ENCODE assay signal across 11 mouse cellular contexts in genomic region chr7:143900667-143901066, GRCm38 (mm10). TPM values are rescaled to one million over a fixed set of nuclear protein-coding genes. Genes with fewer than 3 reads are reported as not detected.
DNase-seq lines count a peak whose midpoint lies in the region; ATAC-seq and TF ChIP-seq lines count a peak whose summit lies in the region.
"Had no signal": no experiment of that assay in that cellular context is flagged by ENCODE, and none has a peak within 500 bp of the region (broad histone marks: within the 10 kb centered on the region; RNA-seq: fewer than 3 reads in every experiment).

No protein-coding gene starts in this region.

- intact Hi-C loops in heart, postnatal 25 days (cut with DNase I): no loop called here

- H3K27ac ChIP-seq in heart, postnatal 0 days (ENCODE audit: low read depth): no peak overlapping the region
- no peak overlapping the region for H3K27ac ChIP-seq in midbrain, embryonic 14.5 days (replicated peaks; ENCODE audit: low read depth, low read length)
- no peak overlapping the region for H3K27ac ChIP-seq in midbrain, embryonic 10.5 days (replicated peaks)
- no peak overlapping the region for H3K27ac ChIP-seq in midbrain, embryonic 13.5 days

- no peaks in the 10 kb centered on the region for H3K4me1 ChIP-seq in heart, postnatal 0 days (ENCODE audit: control insufficient read depth, insufficient read depth)
- no peaks in the 10 kb centered on the region for H3K4me1 ChIP-seq in midbrain, embryonic 14.5 days (ENCODE audit: control insufficient read depth, insufficient read depth, low read length)
- H3K4me1 ChIP-seq in midbrain, embryonic 10.5 days: 0 out of 2 replicates have a peak, but pooled peaks cover 5% of the 10 kb centered on the region
- no peaks in the 10 kb centered on the region for H3K4me1 ChIP-seq in midbrain, embryonic 13.5 days (replicated peaks)

- H3K27me3 ChIP-seq in heart, postnatal 0 days (ENCODE audit: control insufficient read depth, insufficient read depth, low read length): no peaks in the 10 kb centered on the region
- no peaks in the 10 kb centered on the region for H3K27me3 ChIP-seq in midbrain, embryonic 14.5 days (ENCODE audit: control insufficient read depth, insufficient read depth, low read length)
- H3K27me3 ChIP-seq in midbrain, embryonic 10.5 days (ENCODE audit: low read depth, poor library complexity, severe bottlenecking): no peaks in the 10 kb centered on the region
- H3K27me3 ChIP-seq in midbrain, embryonic 13.5 days: no peaks in the 10 kb centered on the region

- no peaks in the 10 kb centered on the region for H3K36me3 ChIP-seq in heart, postnatal 0 days (replicated peaks; ENCODE audit: control insufficient read depth, insufficient read depth, low read length)
- H3K36me3 ChIP-seq in midbrain, embryonic 14.5 days (ENCODE audit: control insufficient read depth, insufficient read depth, low read length): no peaks in the 10 kb centered on the region
- no peaks in the 10 kb centered on the region for H3K36me3 ChIP-seq in midbrain, embryonic 10.5 days
- H3K36me3 ChIP-seq in midbrain, embryonic 13.5 days: no peaks in the 10 kb centered on the region

- H3K4me2 ChIP-seq in heart, postnatal 0 days (ENCODE audit: low read depth, low read length): no peak overlapping the region
- no peak overlapping the region for H3K4me2 ChIP-seq in midbrain, embryonic 14.5 days (ENCODE audit: low read length)
- H3K4me2 ChIP-seq in midbrain, embryonic 13.5 days (replicated peaks): no peak overlapping the region

- DNase-seq in heart, postnatal 0 days (ENCODE audit: low spot score): no peak
- DNase-seq in heart, postnatal 25 days (ENCODE audit: low spot score): no peak
- peak; percentile 80 for DNase-seq in midbrain, embryonic 14.5 days
- DNase-seq in midbrain, embryonic 10.5 days (ENCODE audit: low spot score): no peak
- DNase-seq in cerebellum, postnatal 25 days: peak; percentile 8 to 39
- peak; percentile 16 for DNase-seq in right cerebral cortex, postnatal 4 days
- no peak for DNase-seq in gastrocnemius, postnatal 10 days
- DNase-seq: kidney, adult 18-20 months had no signal

- no peak overlapping the region for H3K4me3 ChIP-seq in heart, postnatal 0 days (ENCODE audit: low read depth, low read length)
- no peak overlapping the region for H3K4me3 ChIP-seq in midbrain, embryonic 14.5 days (replicated peaks; ENCODE audit: low read depth, low read length)
- H3K4me3 ChIP-seq in midbrain, embryonic 10.5 days: no peak overlapping the region
- no peak overlapping the region for H3K4me3 ChIP-seq in midbrain, embryonic 13.5 days (replicated peaks)

- ATAC-seq in heart, postnatal 0 days (ENCODE audit: insufficient read depth, low read depth): no peak
- ATAC-seq in midbrain, embryonic 14.5 days (ENCODE audit: low FRiP score, low TSS enrichment): no peak
- ATAC-seq in midbrain, embryonic 13.5 days: no peak

- TF ChIP-seq CTCF in heart, postnatal 0 days (IDR thresholded peaks at IDR 0.05; ENCODE audit: low read depth): peak; percentile 20; the same call in 1 of the 2 replicates

- WGBS in heart, postnatal 0 days: 16% methylated on average over 2 of the region's 2 CpGs
- 22% methylated on average over 2 of the region's 2 CpGs for WGBS in midbrain, embryonic 14.5 days
- 23% methylated on average over 2 of the region's 2 CpGs for WGBS in midbrain, embryonic 10.5 days
- WGBS in midbrain, embryonic 13.5 days: 34% methylated on average over 2 of the region's 2 CpGs

- no peaks in the 10 kb centered on the region for H3K9me3 ChIP-seq in heart, postnatal 0 days (replicated peaks; ENCODE audit: control insufficient read depth, low read length)
- no peaks in the 10 kb centered on the region for H3K9me3 ChIP-seq in midbrain, embryonic 14.5 days (ENCODE audit: control insufficient read depth, low read length)
- H3K9me3 ChIP-seq in midbrain, embryonic 10.5 days (replicated peaks): no peaks in the 10 kb centered on the region
- H3K9me3 ChIP-seq in midbrain, embryonic 13.5 days: no peaks in the 10 kb centered on the region

- no peak overlapping the region for H3K9ac ChIP-seq in heart, postnatal 0 days (replicated peaks; ENCODE audit: low read depth, low read length)
- no peak overlapping the region for H3K9ac ChIP-seq in midbrain, embryonic 14.5 days (replicated peaks; ENCODE audit: low read length)
- no peak overlapping the region for H3K9ac ChIP-seq in midbrain, embryonic 13.5 days (replicated peaks)

- TF ChIP-seq EP300 in heart, postnatal 0 days (IDR thresholded peaks at IDR 0.05; ENCODE audit: low read depth): no peak

RNA-seq across cellular contexts. Expression of gene Gm498, which starts 34.0 kb away (rescaled TPM):
- total RNA-seq in heart, postnatal 0 days (2014; rRNA removed; ENCODE audit: low replicate concordance): not detected in 2 replicates
- polyA plus RNA-seq in heart, postnatal 0 days (2015; fragmentation: Nextera tagmentation; extraction: Ambion mirVana): not detected in 2 replicates
- not detected for total RNA-seq in heart, postnatal 25 days (2021)
- not detected in 2 replicates for polyA plus RNA-seq in midbrain, embryonic 14.5 days (2014; fragmentation: Nextera tagmentation; extraction: Ambion mirVana)
- polyA plus RNA-seq in midbrain, embryonic 10.5 days (2016; fragmentation: Nextera tagmentation; extraction: Ambion mirVana): not detected in 2 replicates
- not detected for total RNA-seq in gastrocnemius, postnatal 10 days (2021)
- polyA plus RNA-seq in midbrain, embryonic 13.5 days (2015; fragmentation: Nextera tagmentation; extraction: Ambion mirVana): not detected in 2 replicates
- total RNA-seq: megakaryocyte-erythroid progenitor cell, adult 5-6 weeks had no signal
- polyA plus RNA-seq: spleen, adult 2 months had no signal

Comparison
In these comparisons a context has a peak if more than half of its experiments do, and no peak if none do; other contexts are left out.
1. DNase-seq: peak in midbrain, embryonic 14.5 days (single experiment), cerebellum, postnatal 25 days (2 of 2) and right cerebral cortex, postnatal 4 days (single experiment); none in heart, postnatal 0 days (single experiment), heart, postnatal 25 days (single experiment), midbrain, embryonic 10.5 days (single experiment) and gastrocnemius, postnatal 10 days (single experiment).